Mouse (Mus musculus) midbrain, embryonic 13.5 days (tissue): ENCODE measurements around the gene Kcnip3. TPM values are rescaled to one million over a fixed set of nuclear protein-coding genes. Genes with fewer than 3 reads are reported as not detected.
A peak's percentile ranks its signal among the peaks of the same experiment; 100 is the strongest.

Source experiments
- ATAC-seq: fragments of 200-750 bp; cut with Nextera tagmentation; 2 replicates; pipeline ENCODE4 v1.8.0; 2017; ENCODE audit warnings: mild to moderate bottlenecking, moderate TSS enrichment, moderate library complexity
- H3K27ac ChIP-seq: fragments of 300-500 bp; sonication (generic); 2 replicates; pipeline ENCODE4 v1.5.1; 2015; ENCODE audit warnings: inconsistent platforms, mild to moderate bottlenecking, moderate library complexity
- H3K27me3 ChIP-seq: fragments of 300-500 bp; sonication (generic); 2 replicates; pipeline ENCODE4 v1.6.1; 2015; ENCODE audit warnings: mild to moderate bottlenecking, inconsistent platforms
- H3K36me3 ChIP-seq: fragments of 300-500 bp; sonication (generic); 2 replicates; pipeline ENCODE4 v1.6.1; 2015; ENCODE audit warnings: mild to moderate bottlenecking, inconsistent platforms
- H3K4me1 ChIP-seq: fragments of 300-500 bp; sonication (generic); replicated peaks from 2 replicates; pipeline ENCODE4 v1.6.1; 2015; ENCODE audit warnings: inconsistent platforms
- H3K4me2 ChIP-seq: fragments of 300-500 bp; sonication (generic); replicated peaks from 2 replicates; pipeline ENCODE4 v1.6.1; 2015; ENCODE audit warnings: moderate library complexity, mild to moderate bottlenecking, inconsistent platforms
- H3K4me3 ChIP-seq: fragments of 300-500 bp; sonication (generic); replicated peaks from 2 replicates; pipeline ENCODE4 v1.5.1; 2015; ENCODE audit warnings: mild to moderate bottlenecking, inconsistent platforms
- H3K9ac ChIP-seq: fragments of 300-500 bp; sonication (generic); replicated peaks from 2 replicates; pipeline ENCODE4 v1.6.1; 2015; ENCODE audit warnings: mild to moderate bottlenecking, inconsistent platforms
- H3K9me3 ChIP-seq: fragments of 300-500 bp; sonication (generic); 2 replicates; pipeline ENCODE4 v1.6.1; 2016; ENCODE audit warnings: mild to moderate bottlenecking, inconsistent platforms
- WGBS: fragments of 180-500 bp; shearing (Covaris S2); methylation state at CpG from one replicate; pipeline ENCODE4 v1.1.7; 2015; 5-methylcytosine and 5-hydroxymethylcytosine counted together
- polyA plus RNA-seq: library from polyadenylated mRNA; unstranded; fragments of >200 nt; fragmentation: Nextera tagmentation; extraction: Ambion mirVana; gene quantifications from 2 replicates; pipeline ENCODE4 v1.2.1, GENCODE M21; 2015

The Kcnip3 gene
- polyA plus RNA-seq, 1 experiment from 2014 or later: 5.5 TPM

- Histone ChIP-seq H3K36me3 (no peaks in the 10 kb centered on the region), H3K4me1 (no peaks in the 10 kb centered on the region), H3K27me3 (peaks cover 18% of the 10 kb centered on the region), H3K9ac (no peak overlapping the region), H3K4me2 (no peak overlapping the region), H3K27ac (no peak overlapping the region), H3K9me3 (no peaks in the 10 kb centered on the region), H3K4me3 (no peak overlapping the region)
- 77% methylated on average over 9 of the region's 9 CpGs for WGBS
- no peak for ATAC-seq
These were observed 68.8 kb downstream of the Kcnip3 start for GRCm38 (mm10) chr2:127453141-127453540.

DNA sequence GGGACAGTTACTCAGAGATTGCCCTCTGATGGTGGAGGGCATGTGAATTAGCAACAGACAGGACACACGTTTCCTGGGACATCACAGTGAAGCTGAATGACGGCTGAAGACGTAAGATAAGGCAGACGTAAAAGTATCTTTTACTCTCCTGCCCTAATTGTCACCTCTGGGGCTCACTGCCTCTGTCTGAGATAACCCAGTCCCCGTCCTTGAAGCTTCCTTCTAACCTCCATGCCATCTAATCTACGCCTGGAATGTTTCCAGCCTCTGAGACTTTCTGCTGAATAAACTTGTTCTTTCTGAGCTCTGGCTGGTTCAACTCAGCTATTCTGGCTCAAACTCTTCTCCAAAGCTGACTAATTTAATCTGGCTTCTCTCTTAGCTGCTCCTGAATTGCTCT lies 70.1 kb downstream of the Kcnip3 start:
- Histone ChIP-seq H3K27ac (no peak overlapping the region), H3K4me1 (no peaks in the 10 kb centered on the region), H3K27me3 (peaks cover 18% of the 10 kb centered on the region), H3K4me3 (no peak overlapping the region), H3K4me2 (no peak overlapping the region), H3K9ac (no peak overlapping the region), H3K36me3 (no peaks in the 10 kb centered on the region), H3K9me3 (no peaks in the 10 kb centered on the region)
- no peak for ATAC-seq
- 67% methylated on average over 6 of the region's 6 CpGs for WGBS

DNA sequence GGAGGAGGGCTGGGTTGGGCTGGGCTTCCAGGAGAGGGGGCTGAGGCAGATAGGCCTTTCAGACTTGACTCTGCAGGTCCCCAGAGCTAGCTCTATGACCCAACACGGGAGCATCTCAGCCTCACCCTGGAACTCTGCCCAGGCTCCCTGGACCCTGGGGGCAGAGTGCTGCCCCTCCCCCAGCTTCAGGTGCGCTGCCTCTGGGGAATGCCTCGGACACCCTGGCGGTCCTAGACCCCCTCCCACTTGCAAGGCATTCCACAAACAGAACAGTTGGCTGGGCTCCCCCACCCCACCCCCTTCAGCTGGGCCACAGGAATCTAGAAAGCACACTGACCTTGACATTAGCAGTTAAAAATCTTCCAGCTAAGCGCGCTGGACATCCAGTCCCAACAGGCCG lies 72.2 kb downstream of the Kcnip3 start:
- WGBS: 47% methylated on average over 7 of the region's 7 CpGs
- Histone ChIP-seq H3K27me3 (peaks cover 22% of the 10 kb centered on the region), H3K27ac (no peak overlapping the region), H3K36me3 (no peaks in the 10 kb centered on the region), H3K9me3 (no peaks in the 10 kb centered on the region), H3K9ac (no peak overlapping the region), H3K4me1 (peaks cover 3% of the 10 kb centered on the region), H3K4me3 (no peak overlapping the region), H3K4me2 (no peak overlapping the region)
- ATAC-seq: no peak

DNA sequence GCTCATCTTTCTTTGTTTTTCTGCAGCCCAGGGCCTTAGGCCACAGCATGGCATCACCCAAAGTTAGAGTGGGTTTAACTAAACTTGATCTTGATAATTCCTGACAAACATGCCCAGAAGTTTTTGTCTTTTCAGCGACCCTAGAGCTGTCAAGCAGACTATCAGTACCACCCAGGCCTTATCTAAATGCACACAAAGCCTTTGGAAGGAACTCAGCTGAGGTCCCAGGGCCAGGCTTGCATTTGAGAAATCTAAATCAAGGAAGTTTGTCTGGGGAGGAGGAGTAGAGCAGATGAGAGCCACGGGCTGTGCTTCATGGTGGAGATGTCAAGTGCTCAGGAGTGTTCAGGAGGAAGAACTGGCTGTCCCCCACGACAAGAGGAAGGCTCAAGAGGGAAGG lies 75.0 kb downstream of the Kcnip3 start:
- H3K4me1 ChIP-seq: peaks cover 27% of the 10 kb centered on the region
- WGBS: 56% methylated on average over 3 of the region's 3 CpGs
- no peak overlapping the region for H3K4me2 ChIP-seq
- no peak for ATAC-seq
- no peaks in the 10 kb centered on the region for H3K36me3 ChIP-seq
- H3K9ac ChIP-seq: no peak overlapping the region
- H3K27ac ChIP-seq: no peak overlapping the region
- H3K27me3 ChIP-seq: peaks cover 14% of the 10 kb centered on the region
- H3K9me3 ChIP-seq: no peaks in the 10 kb centered on the region
- H3K4me3 ChIP-seq: no peak overlapping the region

DNA sequence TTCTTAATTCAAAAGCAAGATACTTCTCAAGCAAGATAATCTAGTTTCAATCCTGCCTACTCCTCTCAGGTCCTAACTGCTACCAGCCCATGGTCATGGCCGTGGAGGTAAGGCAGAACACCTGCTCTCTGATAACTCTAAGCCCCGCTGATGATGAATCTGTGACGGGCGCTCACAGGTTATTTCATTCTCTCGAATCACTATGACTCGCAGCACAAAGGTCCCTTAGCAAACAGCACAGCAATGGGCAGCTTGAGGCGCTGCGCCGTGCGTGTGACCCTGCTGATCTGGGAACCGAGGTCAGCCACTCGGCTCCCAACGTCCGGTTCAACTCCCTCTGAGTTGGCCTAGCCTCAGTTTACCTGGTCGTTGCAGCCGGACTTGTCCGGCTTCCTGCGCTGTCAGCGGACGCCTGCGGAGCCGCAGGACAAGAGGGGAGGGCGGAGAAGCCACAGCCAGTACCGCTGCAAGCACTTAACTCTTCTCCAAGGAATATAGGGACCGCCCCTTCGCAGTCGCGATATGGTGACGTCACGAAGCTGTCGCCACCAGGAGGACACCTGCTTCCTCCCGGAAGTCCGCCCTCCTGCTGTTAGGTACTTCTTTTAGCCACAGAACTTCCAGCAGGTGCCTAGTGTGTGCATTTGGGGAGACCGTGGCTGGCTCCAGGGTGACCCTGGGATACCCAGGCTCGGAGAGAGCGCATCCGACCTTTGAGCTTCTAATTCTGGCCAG lies 77.7 kb downstream of the Kcnip3 start, which contains the start of gene Fahd2a:
Gene Fahd2a (minus strand): TSS at position 511 of the 735 bp plus-strand sequence.
- Histone ChIP-seq H3K27ac (no peak within 1 kb of the TSS), H3K4me1 (peaks cover 27% of the 10 kb centered on the region), H3K4me2 (peak within 1 kb of the TSS; percentile 63), H3K9ac (peak within 1 kb of the TSS; percentile 77), H3K4me3 (peak within 1 kb of the TSS; percentile 61), H3K9me3 (no peaks in the 10 kb centered on the region), H3K27me3 (peaks cover 4% of the 10 kb centered on the region; the same call in 1 of the 2 replicates), H3K36me3 (peaks cover 10% of the 10 kb centered on the region)
- WGBS: 4% methylated on average over 37 of the region's 37 CpGs
- peak; percentile 91 for ATAC-seq

DNA sequence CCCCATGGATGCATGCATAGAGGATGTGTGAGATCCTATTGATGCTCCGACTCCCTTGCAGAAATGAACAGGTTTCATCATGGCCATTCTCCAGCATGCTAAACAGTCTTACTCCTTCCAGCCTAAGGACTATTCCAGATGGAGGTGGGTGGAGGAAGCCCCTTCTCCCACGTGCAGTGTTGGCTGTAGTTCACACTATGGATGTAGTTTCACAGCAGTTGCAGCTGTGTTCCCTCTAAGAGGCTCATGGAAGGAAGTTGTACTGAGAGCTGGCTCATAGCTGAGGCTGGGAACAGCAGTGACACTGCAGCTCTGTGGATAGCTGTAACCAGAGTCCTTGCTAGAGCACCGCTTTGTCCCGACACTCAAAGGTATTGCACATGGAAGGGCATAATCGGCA lies 84.2 kb downstream of the Kcnip3 start:
- no peak overlapping the region for H3K4me2 ChIP-seq
- H3K27me3 ChIP-seq: no peaks in the 10 kb centered on the region
- H3K36me3 ChIP-seq: peaks cover 54% of the 10 kb centered on the region
- no peak for ATAC-seq
- no peak overlapping the region for H3K9ac ChIP-seq
- H3K9me3 ChIP-seq: no peaks in the 10 kb centered on the region
- no peak overlapping the region for H3K4me3 ChIP-seq
- 93% methylated on average over 5 of the region's 5 CpGs for WGBS
- peaks cover 9% of the 10 kb centered on the region for H3K4me1 ChIP-seq
- H3K27ac ChIP-seq: no peak overlapping the region

- no peak for ATAC-seq
- H3K27me3 ChIP-seq: no peaks in the 10 kb centered on the region
- no peak overlapping the region for H3K4me3 ChIP-seq
- no peaks in the 10 kb centered on the region for H3K9me3 ChIP-seq
- H3K27ac ChIP-seq: no peak overlapping the region
- H3K9ac ChIP-seq: no peak overlapping the region
- H3K36me3 ChIP-seq: peaks cover 52% of the 10 kb centered on the region
- no peaks in the 10 kb centered on the region for H3K4me1 ChIP-seq
- WGBS: 95% methylated on average over 2 of the region's 2 CpGs
- H3K4me2 ChIP-seq: no peak overlapping the region
These were observed 86.3 kb downstream of the Kcnip3 start for GRCm38 (mm10) chr2:127435554-127435953.

GRCm38 (mm10) chr2:127435135-127435534 lies 86.8 kb downstream of the Kcnip3 start:
- H3K27me3 ChIP-seq: no peaks in the 10 kb centered on the region
- H3K36me3 ChIP-seq: peaks cover 47% of the 10 kb centered on the region
- H3K9me3 ChIP-seq: no peaks in the 10 kb centered on the region
- H3K9ac ChIP-seq: no peak overlapping the region
- 48% methylated on average over 2 of the region's 2 CpGs for WGBS
- ATAC-seq: no peak
- H3K4me3 ChIP-seq: no peak overlapping the region
- no peak overlapping the region for H3K4me2 ChIP-seq
- H3K27ac ChIP-seq: no peak overlapping the region
- H3K4me1 ChIP-seq: no peaks in the 10 kb centered on the region

- WGBS: 89% methylated on average over 9 of the region's 9 CpGs
- H3K27ac ChIP-seq: no peak overlapping the region
- ATAC-seq: no peak
These were observed 88.2 kb downstream of the Kcnip3 start for GRCm38 (mm10) chr2:127433487-127434295.

DNA sequence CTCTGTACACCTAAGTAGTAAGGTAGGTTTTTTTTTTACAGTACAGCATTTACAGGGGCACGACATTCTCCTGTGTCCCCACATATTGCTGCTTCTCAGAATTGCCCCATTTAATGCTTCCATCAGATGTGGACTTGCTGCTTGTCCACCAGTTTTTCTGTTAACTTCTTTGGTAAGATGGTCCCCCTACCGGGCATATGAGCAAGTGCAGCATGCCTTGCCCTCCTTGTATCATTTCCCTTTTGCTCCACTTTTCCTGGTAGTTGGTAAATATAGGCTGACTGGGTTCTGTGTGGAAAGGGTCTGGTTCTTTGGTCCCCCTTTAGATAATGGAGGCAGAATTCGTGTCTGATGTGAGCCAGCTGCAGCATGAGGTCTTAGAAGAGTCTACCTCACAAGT lies 91.7 kb downstream of the Kcnip3 start:
- no peaks in the 10 kb centered on the region for H3K9me3 ChIP-seq
- H3K27me3 ChIP-seq: no peaks in the 10 kb centered on the region
- H3K4me1 ChIP-seq: no peaks in the 10 kb centered on the region
- no peak overlapping the region for H3K27ac ChIP-seq
- H3K4me2 ChIP-seq: no peak overlapping the region
- H3K4me3 ChIP-seq: no peak overlapping the region
- H3K9ac ChIP-seq: no peak overlapping the region
- WGBS: 22% methylated on average over 3 of the region's 3 CpGs
- H3K36me3 ChIP-seq: peaks cover 18% of the 10 kb centered on the region
- ATAC-seq: no peak

More at GRCm38 (mm10) chr2:127433487-127434295, 88.2 kb downstream of the Kcnip3 start:
- H3K27me3 ChIP-seq: no peaks in the 10 kb centered on the region
- peaks cover 44% of the 10 kb centered on the region for H3K36me3 ChIP-seq
- H3K9ac ChIP-seq: no peak overlapping the region
- no peaks in the 10 kb centered on the region for H3K4me1 ChIP-seq
- no peaks in the 10 kb centered on the region for H3K9me3 ChIP-seq
- no peak overlapping the region for H3K4me3 ChIP-seq
- no peak overlapping the region for H3K4me2 ChIP-seq

DNA sequence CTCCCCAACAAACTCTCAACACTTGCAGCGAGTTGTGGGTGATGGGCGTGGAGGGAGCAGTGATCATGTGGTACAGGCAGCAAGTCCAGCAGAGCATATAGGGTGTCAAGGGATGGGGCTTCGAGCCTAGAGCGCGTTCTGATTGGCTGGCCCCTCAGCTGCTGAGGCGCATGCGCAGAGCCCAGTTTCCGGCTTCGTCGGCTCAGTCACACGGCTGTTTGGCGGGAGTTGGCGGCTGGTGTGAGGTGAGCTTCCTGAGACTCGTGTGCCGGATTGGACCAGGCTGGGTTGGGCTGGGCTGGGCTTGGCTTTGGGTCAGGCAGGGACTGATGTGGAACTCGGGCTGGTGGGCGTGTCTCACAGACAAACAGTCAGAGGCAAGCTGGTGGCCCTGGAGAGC lies 96.9 kb downstream of the Kcnip3 start, which contains the start of gene Gpat2:
Gene Gpat2 (plus strand): TSS at position 223 of the 400 bp plus-strand sequence.
- no peak within 1 kb of the TSS for H3K9ac ChIP-seq
- H3K4me3 ChIP-seq: no peak within 1 kb of the TSS
- WGBS: 86% methylated on average over 17 of the region's 17 CpGs
- no peaks in the 10 kb centered on the region for H3K9me3 ChIP-seq
- H3K36me3 ChIP-seq: no peaks in the 10 kb centered on the region
- no peaks in the 10 kb centered on the region for H3K4me1 ChIP-seq
- H3K27me3 ChIP-seq: no peaks in the 10 kb centered on the region
- no peak within 1 kb of the TSS for H3K4me2 ChIP-seq
- ATAC-seq: no peak
- H3K27ac ChIP-seq: no peak within 1 kb of the TSS

- no peaks in the 10 kb centered on the region for H3K36me3 ChIP-seq
- no peaks in the 10 kb centered on the region for H3K4me1 ChIP-seq
- H3K9me3 ChIP-seq: no peaks in the 10 kb centered on the region
- ATAC-seq: no peak
- no peaks in the 10 kb centered on the region for H3K27me3 ChIP-seq
- H3K9ac ChIP-seq: no peak overlapping the region
- H3K4me2 ChIP-seq: no peak overlapping the region
- H3K27ac ChIP-seq: no peak overlapping the region
- 70% methylated on average over 10 of the region's 10 CpGs for WGBS
- no peak overlapping the region for H3K4me3 ChIP-seq
These were observed 103.5 kb downstream of the Kcnip3 start for GRCm38 (mm10) chr2:127418266-127418970.
